Mouse (Mus musculus): Measurements from ENCODE around the gene Ptar1. TPM values are rescaled to one million over a fixed set of nuclear protein-coding genes. Genes with fewer than 3 reads are reported as not detected.
A peak's percentile ranks its signal among the peaks of the same experiment; 100 is the strongest.

Gene Ptar1
- polyA plus RNA-seq, 1 experiment from 2014 or later: 4.5 TPM

DNA sequence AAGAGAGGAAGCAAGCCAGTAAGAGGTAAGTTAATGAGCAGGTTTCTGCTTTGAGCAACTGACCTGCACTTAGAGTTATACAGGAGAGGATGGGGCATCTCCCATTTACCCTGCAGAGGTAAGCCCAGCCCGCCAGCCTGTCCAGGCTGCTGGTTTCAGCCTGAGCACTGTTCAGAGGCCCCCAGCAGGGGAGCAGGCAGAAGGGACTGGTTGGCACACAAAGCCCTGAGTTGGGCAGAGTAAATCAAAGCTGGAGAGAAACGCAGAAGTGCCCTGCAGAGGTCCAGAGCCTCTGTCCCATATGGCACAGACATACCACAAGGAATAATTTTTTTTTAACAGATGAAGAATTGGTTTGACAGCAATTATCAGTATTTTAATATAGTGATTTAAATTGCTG is 76.8 kb downstream of the Ptar1 start:
- no peak for ATAC-seq (replicated peaks; ENCODE audit: low FRiP score, low read depth)
- Histone ChIP-seq H3K36me3 (ENCODE audit: insufficient read depth, low read length) (no peaks in the 10 kb centered on the region), H3K4me1 (replicated peaks; ENCODE audit: insufficient read depth, low read length) (no peaks in the 10 kb centered on the region), H3K4me3 (replicated peaks; ENCODE audit: low read depth, low read length) (no peak overlapping the region), H3K4me2 (ENCODE audit: low read length) (no peak overlapping the region), H3K27me3 (ENCODE audit: insufficient read depth, low read length) (no peaks in the 10 kb centered on the region), H3K27ac (no peak overlapping the region), H3K9me3 (replicated peaks; ENCODE audit: low read length) (no peaks in the 10 kb centered on the region), H3K9ac (ENCODE audit: low read depth, low read length) (no peak overlapping the region)
- no peak for TF ChIP-seq CTCF (IDR thresholded peaks at IDR 0.05; ENCODE audit: low read depth)
- no peak for DNase-seq (ENCODE audit: low spot score)
- WGBS: 79% methylated on average over 2 of the region's 2 CpGs

DNA sequence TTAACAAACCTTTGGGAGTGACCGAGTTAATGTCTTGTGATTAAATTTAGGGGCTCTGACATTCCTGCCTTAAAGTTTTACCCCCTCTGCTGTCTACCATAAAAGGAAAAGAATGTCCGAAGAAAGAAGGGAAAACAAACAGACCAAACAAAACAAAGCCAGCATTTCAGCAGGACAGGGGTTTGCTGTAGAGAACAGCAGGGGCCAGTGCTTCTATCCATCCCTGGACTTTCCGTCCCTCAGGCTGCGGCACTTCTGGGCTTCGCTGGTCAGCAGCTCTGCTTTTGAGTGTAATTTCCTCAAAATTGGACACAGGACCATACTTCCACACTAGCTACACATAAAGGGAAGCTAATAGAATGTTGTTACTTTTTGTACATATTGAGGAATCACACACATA is 81.6 kb downstream of the Ptar1 start:
- H3K4me2 ChIP-seq (ENCODE audit: low read length): peak overlapping the region; percentile 1; the same call in 1 of the 2 replicates
- TF ChIP-seq CTCF (IDR thresholded peaks at IDR 0.05; ENCODE audit: low read depth): no peak

DNA sequence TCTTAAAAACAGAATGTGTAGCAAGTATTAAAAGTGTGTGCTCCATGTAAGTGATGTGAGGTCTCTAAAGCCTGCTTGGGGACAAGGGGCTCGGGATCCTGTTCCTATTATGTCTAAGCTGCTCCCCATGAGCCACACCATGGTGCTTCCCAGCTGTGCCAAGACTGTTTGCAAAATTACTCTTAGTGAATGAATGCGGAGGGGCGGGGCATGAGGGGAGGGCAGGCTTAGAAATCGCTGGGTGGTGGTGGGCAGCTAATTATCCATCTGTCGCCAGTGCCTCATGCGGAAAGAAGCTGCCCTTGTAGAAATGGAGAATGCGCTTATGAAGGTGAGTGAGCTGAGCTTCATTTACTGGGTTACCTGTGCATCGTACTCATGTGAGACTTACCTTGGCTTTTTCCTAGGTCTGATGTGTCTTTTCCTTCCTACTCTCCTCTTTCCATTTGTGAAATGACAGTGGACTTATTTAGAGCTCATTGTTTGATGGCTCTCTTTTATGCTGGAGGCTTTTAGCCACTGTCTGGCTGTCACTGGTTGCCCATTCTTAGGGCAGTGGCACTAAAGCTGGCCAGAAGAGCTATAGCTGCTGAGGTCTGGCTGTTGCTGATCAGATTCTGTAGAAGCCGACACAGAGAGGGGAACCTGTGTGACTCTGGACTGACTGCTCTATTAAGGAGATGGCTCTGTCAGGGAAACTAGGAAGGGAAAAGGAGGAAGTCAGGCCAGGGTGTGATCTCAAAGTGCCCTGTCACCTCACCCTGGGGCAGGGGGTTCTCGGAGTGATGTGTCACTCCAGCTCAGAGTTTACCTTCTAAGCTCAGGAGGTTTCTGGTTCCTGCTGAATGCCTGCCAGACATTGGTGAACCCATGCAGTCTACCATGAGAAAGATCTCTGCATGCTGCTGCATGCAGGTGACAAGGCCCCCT is 83.5 kb downstream of the Ptar1 start:
- Histone ChIP-seq H3K4me2 (ENCODE audit: low read length) (no peak overlapping the region), H3K9me3 (replicated peaks; ENCODE audit: low read length) (no peaks in the 10 kb centered on the region), H3K27ac (no peak overlapping the region), H3K4me3 (replicated peaks; ENCODE audit: low read depth, low read length) (no peak overlapping the region), H3K4me1 (replicated peaks; ENCODE audit: insufficient read depth, low read length) (no peaks in the 10 kb centered on the region), H3K36me3 (ENCODE audit: insufficient read depth, low read length) (no peaks in the 10 kb centered on the region), H3K27me3 (ENCODE audit: insufficient read depth, low read length) (no peaks in the 10 kb centered on the region), H3K9ac (ENCODE audit: low read depth, low read length) (no peak overlapping the region)
- 63% methylated on average over 10 of the region's 10 CpGs for WGBS
- DNase-seq (ENCODE audit: low spot score) (no peak), ATAC-seq (replicated peaks; ENCODE audit: low FRiP score, low read depth) (no peak)
- TF ChIP-seq CTCF (IDR thresholded peaks at IDR 0.05; ENCODE audit: low read depth): no peak

More for the DNA sequence above, 81.6 kb downstream of the Ptar1 start:
- H3K27ac ChIP-seq: 0 out of 2 replicates have a peak overlapping the region, but pooled peaks have one; percentile 3
- H3K4me3 ChIP-seq (replicated peaks; ENCODE audit: low read depth, low read length): no peak overlapping the region
- DNase-seq (ENCODE audit: low spot score) (peak; percentile 82), ATAC-seq (replicated peaks; ENCODE audit: low FRiP score, low read depth) (no peak)
- H3K9ac ChIP-seq (ENCODE audit: low read depth, low read length): no peak overlapping the region
- no peaks in the 10 kb centered on the region for H3K36me3 ChIP-seq (ENCODE audit: insufficient read depth, low read length)
- no peaks in the 10 kb centered on the region for H3K9me3 ChIP-seq (replicated peaks; ENCODE audit: low read length)
- H3K4me1 ChIP-seq (replicated peaks; ENCODE audit: insufficient read depth, low read length): no peaks in the 10 kb centered on the region
- 53% methylated on average over 5 of the region's 5 CpGs for WGBS
- H3K27me3 ChIP-seq (ENCODE audit: insufficient read depth, low read length): no peaks in the 10 kb centered on the region

DNA sequence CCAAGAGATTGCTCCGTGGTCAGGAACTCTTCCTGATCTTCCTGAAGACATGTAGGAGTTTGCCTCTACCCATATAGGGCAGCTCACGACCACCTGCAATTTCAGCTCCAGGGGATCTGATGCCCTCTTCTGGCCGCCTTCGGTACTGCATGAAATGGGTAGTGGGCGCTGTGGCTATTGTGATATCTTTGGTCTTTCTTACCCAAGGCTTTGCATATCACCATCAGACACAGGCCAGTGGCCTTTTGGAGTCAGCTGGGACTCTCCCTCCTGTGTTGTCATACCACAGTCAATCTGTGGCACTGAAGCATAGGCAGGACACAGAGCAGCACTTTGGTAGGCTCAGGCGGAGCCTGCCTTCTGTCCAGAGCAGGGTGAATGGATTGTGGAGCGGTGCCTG is 84.7 kb downstream of the Ptar1 start:
- no peak overlapping the region for H3K9ac ChIP-seq (ENCODE audit: low read depth, low read length)
- WGBS: 77% methylated on average over 7 of the region's 7 CpGs
- no peak overlapping the region for H3K4me2 ChIP-seq (ENCODE audit: low read length)
- DNase-seq (ENCODE audit: low spot score) (no peak), ATAC-seq (replicated peaks; ENCODE audit: low FRiP score, low read depth) (no peak)
- H3K4me1 ChIP-seq (replicated peaks; ENCODE audit: insufficient read depth, low read length): no peaks in the 10 kb centered on the region
- no peak overlapping the region for H3K27ac ChIP-seq
- no peaks in the 10 kb centered on the region for H3K27me3 ChIP-seq (ENCODE audit: insufficient read depth, low read length)
- no peak overlapping the region for H3K4me3 ChIP-seq (replicated peaks; ENCODE audit: low read depth, low read length)
- H3K9me3 ChIP-seq (replicated peaks; ENCODE audit: low read length): no peaks in the 10 kb centered on the region
- no peaks in the 10 kb centered on the region for H3K36me3 ChIP-seq (ENCODE audit: insufficient read depth, low read length)
- TF ChIP-seq CTCF (IDR thresholded peaks at IDR 0.05; ENCODE audit: low read depth): peak; percentile 63

DNA sequence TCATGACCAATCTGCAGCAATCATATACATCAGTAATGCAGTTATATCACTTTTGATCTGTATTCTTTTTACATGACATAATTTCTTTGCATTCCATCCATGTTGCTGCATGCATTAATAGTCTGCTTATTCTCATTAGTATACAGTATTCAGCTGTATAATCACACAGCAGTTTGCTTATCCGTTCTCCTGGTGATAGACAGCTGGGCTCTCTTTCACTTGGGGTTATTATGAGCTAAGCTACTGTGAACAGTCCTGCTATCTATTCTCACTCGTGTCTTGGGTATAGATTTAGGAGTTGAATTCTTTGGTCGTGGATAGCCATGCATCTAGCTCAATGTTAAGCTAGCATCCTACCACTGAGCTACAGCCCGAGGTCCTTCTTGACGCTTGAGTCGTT is 88.1 kb downstream of the Ptar1 start:
- Histone ChIP-seq H3K4me1 (replicated peaks; ENCODE audit: insufficient read depth, low read length) (0 out of 2 replicates have a peak, but pooled peaks cover 3% of the 10 kb centered on the region), H3K9ac (ENCODE audit: low read depth, low read length) (no peak overlapping the region), H3K9me3 (replicated peaks; ENCODE audit: low read length) (no peaks in the 10 kb centered on the region), H3K4me3 (replicated peaks; ENCODE audit: low read depth, low read length) (no peak overlapping the region), H3K27me3 (ENCODE audit: insufficient read depth, low read length) (no peaks in the 10 kb centered on the region), H3K4me2 (ENCODE audit: low read length) (no peak overlapping the region), H3K27ac (no peak overlapping the region), H3K36me3 (ENCODE audit: insufficient read depth, low read length) (no peaks in the 10 kb centered on the region)
- no peak for ATAC-seq (replicated peaks; ENCODE audit: low FRiP score, low read depth)
- WGBS: 69% methylated on average over 6 of the region's 6 CpGs
- no peak for TF ChIP-seq CTCF (IDR thresholded peaks at IDR 0.05; ENCODE audit: low read depth)
- DNase-seq (ENCODE audit: low spot score): no peak

DNA sequence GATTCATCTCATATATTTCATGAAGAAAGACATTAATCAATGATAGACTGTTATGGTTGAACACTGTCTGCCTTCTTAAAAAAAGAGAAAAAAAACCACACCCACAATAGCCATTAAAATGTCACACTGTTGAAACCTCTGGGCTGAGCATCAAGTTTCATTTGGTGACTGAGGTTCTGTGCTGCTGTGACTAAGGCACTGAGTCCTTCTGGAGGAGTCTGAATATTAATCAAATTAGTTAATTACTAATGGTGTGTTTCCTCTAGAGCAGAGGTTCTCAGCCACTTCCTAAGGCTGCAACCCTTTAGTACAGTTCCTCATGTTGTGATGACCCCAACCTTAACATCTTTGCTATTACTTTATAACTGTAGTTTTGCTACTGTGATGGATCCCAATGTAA is 91.9 kb downstream of the Ptar1 start:
- H3K4me2 ChIP-seq (ENCODE audit: low read length): no peak overlapping the region
- TF ChIP-seq CTCF (IDR thresholded peaks at IDR 0.05; ENCODE audit: low read depth): no peak
- no peak for ATAC-seq (replicated peaks; ENCODE audit: low FRiP score, low read depth)

More for the DNA sequence above, 91.9 kb downstream of the Ptar1 start:
- Histone ChIP-seq H3K9ac (ENCODE audit: low read depth, low read length) (no peak overlapping the region), H3K4me3 (replicated peaks; ENCODE audit: low read depth, low read length) (no peak overlapping the region), H3K36me3 (ENCODE audit: insufficient read depth, low read length) (no peaks in the 10 kb centered on the region), H3K4me1 (replicated peaks; ENCODE audit: insufficient read depth, low read length) (0 out of 2 replicates have a peak, but pooled peaks cover 9% of the 10 kb centered on the region), H3K9me3 (replicated peaks; ENCODE audit: low read length) (no peaks in the 10 kb centered on the region), H3K27me3 (ENCODE audit: insufficient read depth, low read length) (no peaks in the 10 kb centered on the region), H3K27ac (no peak overlapping the region)
- peak; percentile 55 for DNase-seq (ENCODE audit: low spot score)

Measured in kidney, postnatal 0 days (tissue).